Mouse (Mus musculus) common myeloid progenitor, adult 5-6 weeks (primary cell): ENCODE results near the gene Hs3st3b1. TPM values are rescaled to one million over a fixed set of nuclear protein-coding genes. Genes with fewer than 3 reads are reported as not detected.

Experiments
- ATAC-seq: replicated peaks from 2 replicates; pipeline ENCODE4 v1.8.0; 2016; ENCODE audit warnings: low read depth, mild to moderate bottlenecking, moderate TSS enrichment, inconsistent platforms; ENCODE audit not compliant: poor library complexity, severe bottlenecking
- total RNA-seq: library from RNA; stranded (forward); fragments of 200-1000, 187-1606 nt; gene quantifications from 2 replicates; pipeline ENCODE4 v1.2.3, GENCODE M21; 2017

Gene Hs3st3b1
- total RNA-seq, 1 experiment from 2014 or later = 0.41 TPM

DNA sequence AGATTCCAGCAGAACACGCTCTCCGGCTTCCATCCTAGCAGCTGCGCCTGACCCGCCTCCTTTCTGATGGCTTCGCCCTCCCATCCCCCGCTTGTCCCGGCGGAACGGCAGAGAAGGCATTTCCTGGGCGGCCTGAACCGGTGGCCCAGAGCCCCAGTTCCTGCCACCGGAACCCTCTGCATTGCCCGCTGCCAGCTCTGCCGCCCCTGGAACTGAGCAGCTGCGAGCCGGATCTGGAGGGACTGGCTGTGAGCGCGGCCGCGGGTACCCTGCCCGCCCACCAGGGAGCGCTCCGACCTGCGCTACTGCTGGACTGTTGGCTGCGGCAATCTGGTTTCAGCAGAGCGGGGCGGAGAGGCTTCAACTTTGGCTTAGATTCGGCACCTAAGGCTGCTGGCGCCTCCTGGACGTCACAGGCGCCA lies 3.1 kb upstream of the Hs3st3b1 start:
- ATAC-seq = peak; percentile 54

DNA sequence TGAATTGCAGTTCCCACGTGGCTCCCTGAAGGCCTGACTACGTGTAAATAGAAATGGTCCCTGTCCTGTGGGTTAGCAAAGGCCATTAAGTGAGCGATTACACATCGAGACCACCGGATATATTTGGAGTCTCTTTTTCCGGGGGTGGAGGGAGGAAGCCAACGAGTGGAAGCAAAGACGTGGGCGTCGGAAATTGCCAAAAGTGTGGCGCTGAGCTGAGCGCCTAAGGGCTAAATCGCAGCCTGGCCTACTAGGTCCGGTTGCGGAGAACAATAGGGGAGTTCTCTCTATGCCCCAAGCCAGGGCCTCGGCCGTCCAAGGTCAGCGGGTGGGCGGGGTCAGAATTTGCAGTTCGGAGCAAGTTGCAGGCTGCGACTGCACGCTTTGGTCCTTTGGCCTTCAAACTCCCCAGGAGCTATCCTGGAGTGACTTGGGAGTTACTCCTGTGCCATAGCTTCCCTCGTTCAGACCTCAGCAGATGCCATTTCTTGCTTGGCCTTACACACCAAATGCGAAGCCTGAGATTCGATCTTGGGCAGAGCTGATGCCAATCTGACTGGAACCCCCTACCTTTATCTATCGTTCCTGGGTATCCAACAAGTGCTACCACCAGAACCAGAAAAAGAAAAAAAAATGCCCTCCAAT lies 2.3 kb upstream of the Hs3st3b1 start:
- ATAC-seq = no peak

DNA sequence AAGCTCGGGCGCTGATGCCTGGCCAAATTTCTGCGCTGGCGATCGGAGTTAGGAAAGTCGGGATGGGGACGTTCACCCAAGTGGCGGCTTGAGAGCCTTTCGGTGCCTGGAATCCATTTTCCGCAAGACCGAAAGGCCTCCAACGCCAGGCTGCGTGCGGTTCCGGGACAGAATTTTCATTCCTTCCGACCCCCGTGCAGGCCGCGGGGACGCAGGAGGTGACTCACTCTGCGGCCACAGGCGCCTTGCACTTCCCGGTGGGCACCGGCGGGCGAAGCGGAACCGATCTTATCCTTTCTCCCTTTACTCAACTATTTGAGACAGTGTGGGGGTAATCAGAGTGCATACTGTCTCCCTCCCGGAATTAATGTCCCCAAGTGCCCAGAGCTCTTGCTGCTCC lies 1.3 kb upstream of the Hs3st3b1 start:
- peak; percentile 19 for ATAC-seq

DNA sequence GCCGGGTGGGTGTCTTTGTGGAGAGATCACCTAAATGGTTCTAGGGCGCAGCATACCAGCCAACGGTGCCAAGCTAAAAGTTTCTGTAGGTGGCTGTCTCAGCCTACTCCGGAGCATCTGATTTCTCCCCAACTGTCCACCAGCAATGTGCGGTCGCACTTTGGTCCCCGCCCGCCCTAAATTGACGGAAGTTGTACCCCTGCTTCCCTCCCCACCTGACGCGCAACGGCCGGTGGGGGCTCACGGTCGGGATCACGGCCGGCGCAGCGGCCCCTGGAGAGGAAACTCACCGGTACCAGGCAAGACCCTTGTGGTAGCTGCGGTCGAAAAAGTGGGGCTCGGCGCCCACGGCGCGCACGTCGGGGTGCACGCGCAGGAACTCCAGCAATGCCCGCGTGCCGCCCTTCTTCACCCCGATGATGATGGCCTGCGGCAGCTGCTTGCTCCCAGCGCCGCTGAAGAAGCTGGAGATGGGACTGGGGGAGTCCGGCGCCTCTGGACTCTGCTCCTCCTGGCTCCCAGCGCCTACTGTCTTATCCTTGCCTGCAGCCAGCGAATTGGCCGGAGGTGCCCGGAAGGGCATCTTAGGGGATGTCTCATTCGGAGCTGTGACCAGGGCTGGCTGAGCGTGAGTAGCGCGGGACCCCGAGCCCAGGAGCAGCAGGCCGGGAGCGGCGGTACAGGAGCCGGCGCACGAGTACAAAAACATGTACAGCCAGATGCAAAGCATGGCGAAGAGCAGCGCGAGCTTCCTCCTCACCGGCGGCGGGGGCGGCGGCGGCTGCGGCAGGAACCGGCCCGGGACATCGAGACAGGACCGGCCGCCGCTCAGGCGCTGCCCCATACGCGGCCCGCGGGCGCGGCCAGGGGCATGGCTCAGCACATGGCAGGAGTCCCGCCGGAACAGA lies 792 bp downstream of the Hs3st3b1 start:
- no peak for ATAC-seq

DNA sequence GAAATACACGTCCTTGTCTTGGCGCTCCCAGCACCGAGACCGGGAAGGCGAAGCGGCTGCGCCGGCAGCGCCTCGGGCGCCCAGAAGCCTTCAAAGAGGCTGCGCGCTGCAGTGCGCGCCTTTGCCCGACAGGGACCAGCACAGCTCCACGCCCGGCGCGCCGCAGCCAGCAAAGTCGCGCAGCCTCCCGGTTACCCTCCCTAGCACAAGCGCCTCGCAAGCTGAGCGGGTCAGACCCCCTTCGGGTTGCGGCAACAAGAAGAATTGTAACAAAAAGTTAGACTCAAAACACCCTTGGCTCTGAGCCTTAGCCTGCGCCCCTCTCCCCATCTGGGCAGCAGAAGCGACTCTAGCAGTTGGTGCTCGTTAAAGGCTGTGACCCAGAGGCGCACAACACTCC lies 1.6 kb downstream of the Hs3st3b1 start:
- ATAC-seq = peak; percentile 50

DNA sequence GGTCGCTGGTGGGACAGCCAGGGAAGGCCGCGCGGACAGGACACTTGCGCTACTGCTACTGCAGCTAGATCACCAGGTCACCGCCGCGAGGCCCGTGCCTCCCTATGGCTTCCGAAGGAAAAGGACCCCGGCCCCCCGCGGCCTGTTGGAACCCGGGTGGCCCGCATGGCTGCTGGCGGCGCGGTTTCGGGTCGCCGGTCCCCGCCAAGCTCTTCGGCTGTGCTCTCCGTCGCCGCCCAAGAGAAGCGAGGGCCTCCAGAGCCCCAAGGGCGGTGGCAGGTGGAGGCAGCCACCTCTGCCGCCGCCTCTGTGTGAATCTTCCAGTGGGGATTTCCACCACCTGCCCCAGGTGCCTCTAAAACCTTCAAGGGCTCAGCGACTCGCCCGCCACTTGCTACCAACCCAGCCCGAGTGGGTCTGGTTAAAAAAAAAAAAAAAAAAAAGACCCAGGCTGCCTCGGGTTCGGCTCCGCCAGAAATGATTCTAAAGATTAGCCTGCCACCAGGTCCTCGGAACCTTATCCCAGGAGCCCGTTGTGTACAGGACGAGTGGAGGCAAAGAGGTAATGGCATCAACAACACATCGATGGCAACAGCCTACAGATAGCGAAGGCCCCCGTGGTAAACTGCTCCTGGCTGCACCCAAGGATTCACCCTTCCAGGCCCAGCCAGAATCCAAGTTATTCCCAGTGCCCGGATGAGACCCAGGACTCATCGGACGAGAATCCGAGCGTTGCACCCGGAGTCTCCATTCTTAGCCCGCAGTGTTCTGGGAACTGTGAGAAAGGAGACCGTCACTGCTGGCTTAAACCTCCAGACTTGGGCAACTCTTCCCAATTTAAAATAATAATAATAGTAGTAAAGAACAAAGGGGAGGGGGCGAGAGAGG lies 2.6 kb downstream of the Hs3st3b1 start:
- no peak for ATAC-seq

DNA sequence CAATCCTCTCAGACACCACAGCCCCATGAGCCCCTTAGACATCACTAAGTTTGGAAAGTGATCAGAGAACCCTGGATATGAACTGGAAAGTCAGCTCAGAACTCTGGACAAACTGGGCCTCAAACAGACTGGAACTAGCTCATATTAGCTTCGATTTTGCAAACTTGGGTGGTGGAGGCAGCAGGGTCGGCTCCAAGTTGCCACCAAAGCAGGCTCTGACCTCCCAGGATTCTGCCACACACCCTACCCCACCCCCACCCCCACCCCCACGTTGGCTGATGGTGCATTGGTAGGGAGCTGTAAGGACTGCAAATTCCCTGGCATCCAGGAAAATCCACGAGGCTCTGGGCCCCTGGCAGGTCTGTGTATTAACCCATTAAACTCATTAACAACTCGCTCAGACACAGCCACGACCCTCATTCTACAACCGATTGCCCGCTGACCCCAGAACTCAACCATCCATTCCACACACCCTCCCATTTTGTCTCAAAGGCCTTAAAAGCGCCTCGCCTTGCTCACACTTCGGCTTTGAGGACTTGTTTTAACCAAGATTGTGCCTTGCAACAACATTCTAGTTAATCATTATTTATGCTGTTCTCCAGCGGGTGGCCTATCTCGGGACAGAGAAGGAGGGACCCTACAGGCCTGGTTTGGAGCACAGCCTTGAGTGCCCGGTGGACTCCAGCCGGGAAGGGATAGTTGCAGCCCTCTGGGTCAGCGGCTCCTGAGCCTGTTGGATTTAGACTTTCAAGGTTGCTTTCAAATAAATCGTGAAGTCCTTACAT lies 3.6 kb downstream of the Hs3st3b1 start:
- no peak for ATAC-seq

DNA sequence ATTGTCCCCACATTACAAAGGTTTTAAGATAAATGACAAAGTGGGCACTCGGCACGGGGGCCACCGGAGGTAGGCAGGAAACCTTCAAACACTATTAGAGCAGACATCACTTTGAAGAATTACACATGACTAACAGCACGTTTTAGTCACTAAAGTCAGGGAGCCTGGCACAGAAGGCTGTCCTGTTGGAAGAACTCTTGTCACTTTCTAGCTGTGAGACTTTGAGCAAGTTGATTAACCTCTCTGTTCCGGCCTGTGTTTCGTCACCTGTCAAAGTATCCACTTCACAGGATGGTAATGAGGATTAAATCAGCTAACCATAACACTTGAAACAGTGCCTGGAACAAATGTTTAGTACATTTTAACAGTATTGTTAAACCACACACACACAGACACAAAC lies 4.5 kb downstream of the Hs3st3b1 start:
- ATAC-seq = no peak

DNA sequence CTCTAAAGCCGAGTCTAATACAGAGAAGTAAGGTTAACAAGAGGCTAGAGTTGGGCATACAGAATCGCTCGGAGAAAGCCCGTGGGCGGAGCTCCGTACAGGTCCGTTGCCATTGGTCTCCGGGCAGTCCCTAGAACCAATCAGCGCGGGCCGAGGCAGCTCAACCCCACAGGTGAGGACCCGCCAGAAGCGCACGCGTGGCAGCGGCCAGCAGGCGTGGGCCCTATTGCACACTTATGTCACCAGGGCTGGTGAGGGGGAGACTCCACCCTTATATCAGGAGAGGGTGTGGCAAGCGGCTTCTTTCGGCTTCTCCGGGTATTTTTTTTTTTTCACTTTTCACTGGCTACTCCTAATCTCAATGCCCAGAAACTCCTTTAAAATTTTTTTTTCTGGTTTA lies 7.7 kb downstream of the Hs3st3b1 start:
- ATAC-seq = peak; percentile 89

DNA sequence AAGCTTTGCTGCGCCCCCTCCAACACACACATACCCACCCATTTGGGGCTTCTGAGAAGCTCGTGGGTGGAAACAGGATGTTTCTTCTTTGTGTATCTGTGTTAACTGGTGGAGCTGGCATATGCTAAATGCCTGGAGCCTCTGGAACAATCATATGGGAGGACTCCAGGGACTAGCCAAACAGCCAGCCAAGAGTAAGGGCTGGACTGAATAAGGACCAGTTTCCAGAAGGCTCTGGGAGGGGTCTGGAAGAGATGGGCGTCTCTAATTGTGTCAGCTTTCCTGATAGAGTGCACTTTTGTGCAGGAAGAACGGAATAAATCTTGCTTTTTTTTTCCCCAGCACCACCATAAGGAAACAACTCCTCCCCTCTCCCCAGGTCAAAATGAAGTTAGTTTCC lies 8.2 kb downstream of the Hs3st3b1 start:
- no peak for ATAC-seq

DNA sequence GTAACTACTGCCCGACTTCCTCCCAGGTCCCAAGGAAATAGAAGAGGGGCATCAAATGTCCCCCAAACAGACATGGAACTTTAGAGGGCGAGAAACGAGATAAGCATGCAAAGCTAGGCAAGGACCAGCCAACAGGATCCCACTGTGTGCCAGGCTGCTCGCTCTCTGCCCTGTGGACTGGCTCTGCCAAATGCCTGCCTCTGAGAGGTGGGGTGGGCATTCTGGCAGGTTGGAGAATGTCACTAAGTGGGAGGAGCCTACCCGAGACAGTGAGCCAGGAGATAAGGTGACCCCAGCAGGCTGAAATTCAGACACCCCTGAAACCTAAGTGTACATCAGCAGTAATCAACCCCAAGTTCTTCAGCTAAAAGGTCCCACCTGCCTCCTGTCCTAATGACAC lies 11.1 kb downstream of the Hs3st3b1 start:
- no peak for ATAC-seq

DNA sequence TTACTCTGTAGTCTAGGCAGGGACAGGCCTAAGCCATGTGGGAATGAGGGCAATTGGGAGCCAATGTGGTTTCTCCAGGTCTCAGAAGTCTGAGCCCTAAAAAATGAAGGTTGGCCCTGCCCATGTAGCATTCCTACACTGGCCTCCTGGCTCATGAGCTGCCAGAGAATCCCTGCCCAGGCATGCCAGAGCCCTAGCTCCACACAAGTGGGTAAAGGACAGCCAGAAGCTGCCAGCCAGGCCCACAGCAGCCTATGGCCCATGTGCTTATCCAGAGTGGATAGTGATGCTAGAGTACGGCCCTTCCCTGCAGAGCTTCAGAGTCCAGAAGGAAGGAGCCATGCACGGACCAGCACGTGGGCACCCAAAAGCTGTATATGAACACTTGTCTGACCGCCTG lies 12.1 kb downstream of the Hs3st3b1 start:
- no peak for ATAC-seq

DNA sequence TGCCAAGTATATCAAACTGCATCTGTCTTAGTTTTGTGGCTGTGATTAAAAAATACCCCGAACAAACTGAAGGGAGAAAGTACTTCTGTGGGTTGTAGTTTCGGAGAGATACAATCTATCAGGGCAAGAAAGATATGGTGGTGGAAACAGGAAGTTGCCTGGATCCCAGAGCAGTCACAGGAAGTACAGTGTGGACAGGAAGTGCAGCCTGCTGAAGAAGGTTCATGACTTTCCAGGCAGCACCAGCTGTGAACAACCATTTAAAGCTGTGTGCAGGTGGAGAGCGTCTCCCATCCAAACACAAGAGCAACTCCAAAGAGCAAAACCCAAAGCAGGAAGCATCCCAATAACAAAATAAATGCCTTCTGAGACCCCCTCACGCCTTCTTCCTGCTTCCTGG lies 13.6 kb downstream of the Hs3st3b1 start:
- ATAC-seq = peak; percentile 80

DNA sequence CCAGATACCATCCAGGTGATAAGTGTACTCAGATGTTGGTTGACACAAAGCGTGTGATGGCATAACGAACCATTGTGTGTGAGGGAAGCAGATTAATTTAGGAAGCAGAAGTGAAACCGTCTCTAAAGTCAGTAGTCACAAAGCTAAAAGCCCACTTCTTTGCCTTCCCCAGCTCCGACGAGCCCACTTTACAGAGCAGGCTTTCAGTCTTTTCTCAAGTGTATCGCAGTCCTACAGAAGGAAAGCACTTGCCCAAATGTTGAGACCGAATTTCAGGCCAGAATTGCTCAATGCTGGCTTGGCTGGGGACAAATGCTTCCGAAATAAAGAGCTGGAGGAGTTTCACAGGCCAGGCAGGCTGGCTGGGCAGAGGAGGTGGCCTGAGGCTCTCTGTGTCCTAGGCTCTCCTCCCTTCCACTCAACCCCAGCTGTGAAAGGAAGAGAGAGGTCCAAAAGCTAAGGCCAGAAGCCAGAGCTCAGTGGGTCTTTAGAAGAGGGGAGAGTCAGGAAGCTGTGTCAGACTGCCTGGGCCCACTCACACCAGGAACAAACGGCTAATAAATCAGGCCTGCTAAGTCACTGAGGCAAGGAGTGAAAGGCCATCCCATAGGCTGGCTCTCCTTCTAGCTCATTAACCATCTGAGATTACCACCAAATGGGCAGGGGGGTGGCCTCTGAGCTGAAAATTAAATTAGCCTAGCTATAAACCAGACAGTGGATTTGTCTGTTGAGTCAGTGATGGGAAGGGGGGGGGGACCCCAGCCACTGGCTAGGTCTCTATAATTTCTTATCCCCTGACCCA lies 15.3 kb downstream of the Hs3st3b1 start:
- ATAC-seq = peak; percentile 67

DNA sequence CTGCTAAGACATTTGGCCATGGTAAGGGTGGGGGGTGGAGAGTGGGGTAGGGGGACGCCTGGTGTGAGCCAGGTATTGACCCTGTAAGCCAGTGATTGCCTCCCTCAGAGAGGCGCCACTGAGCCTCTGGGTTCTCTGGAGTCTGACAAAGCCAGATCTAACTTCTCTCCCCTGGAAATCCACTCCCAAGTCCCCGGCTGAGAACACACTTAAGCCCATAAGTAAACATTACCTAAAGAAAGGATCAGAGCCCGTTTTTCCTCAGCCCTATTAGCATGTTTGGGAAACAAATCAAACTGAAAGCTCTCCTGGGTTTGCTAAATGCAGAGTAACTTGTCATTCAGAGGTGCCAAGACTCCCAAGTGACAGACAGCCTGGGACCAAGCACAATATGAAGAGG lies 17.3 kb downstream of the Hs3st3b1 start:
- no peak for ATAC-seq

DNA sequence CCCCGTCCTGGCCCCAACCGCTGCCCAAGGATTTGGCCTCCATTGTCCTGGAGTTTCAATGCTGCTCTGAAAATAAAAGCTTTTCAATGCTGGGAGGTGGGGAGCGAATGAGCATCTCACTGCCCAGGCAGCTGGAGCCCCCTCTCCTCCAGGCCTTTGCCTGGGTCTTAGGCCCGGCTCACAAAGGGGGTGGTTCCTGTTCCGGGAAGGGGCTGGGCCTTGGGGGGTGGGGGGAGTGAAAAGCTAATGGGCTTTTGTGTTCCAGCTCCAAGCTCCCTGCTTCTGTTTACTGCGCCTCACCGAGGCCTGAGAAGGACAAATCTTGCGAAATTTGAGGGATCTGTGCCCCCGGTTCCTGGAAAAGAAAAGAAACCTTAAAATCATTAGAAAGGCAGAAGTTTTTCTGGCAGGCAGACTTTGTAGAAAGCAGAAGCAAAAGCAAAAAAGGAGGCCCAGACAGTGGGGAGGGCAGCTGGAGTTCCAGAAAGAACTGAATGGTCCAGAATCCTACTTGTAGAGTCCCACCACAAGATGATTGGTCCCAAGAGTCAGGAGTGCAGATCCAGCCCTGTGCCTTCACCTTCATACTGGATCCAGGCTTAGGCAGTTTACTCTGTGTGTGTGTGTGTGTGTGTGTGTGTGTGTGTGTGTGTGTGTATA lies 23.5 kb downstream of the Hs3st3b1 start:
- ATAC-seq = peak; percentile 70

DNA sequence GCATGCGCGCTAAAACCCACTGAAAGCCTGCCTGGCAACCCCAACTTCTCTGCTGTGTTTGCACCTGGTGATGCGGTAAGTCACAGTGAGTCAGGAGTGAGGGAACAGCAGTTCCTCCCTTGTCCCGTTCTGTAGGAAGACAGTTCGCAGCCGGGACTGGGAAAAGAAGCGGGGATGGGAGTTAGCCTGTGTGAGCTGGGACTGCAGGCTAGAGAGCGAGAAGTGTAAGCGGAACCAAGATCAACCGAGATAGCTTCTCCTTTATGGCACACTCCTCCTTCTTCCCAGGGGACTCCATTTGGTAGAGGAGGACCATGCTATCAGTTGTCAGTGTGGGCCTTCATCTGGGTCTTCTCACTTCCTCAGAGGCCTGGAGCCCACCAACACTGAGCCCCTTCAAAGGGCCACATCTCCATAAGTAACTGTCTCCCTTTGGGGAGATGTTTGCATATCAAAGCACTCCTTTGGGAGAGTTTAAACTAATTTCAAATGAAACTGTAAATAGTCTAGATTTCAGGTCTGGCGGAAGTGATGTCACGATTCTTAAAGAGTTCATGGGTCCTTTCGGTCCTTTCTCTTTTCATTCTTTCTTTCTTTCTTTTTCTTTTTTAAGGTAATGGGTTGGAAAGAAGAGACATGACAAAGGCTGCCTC lies 24.1 kb downstream of the Hs3st3b1 start:
- no peak; the same call in 1 of the 2 replicates for ATAC-seq

DNA sequence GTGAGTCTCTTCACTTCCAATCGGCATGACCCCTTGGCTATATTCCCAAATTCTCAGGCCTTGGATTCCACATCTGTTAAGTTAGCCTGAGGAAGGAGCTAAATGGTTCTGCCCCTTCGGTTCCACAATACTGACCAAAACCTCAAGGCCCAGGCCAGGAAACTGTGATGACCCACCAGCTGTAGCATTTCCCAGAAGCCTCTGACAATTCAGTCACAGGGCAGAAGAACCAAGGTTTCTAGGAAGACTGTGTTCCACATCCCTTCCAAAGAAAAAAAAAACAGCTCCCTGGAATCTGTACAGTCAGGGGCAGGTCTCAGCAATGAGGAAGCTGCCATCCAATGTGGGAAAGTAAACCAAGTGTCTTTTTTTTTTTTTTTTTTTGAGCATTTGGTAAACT lies 25.1 kb downstream of the Hs3st3b1 start:
- ATAC-seq = no peak
